Mouse (Mus musculus): ENCODE data around the gene Sdk1.

Gene Sdk1

DNA sequence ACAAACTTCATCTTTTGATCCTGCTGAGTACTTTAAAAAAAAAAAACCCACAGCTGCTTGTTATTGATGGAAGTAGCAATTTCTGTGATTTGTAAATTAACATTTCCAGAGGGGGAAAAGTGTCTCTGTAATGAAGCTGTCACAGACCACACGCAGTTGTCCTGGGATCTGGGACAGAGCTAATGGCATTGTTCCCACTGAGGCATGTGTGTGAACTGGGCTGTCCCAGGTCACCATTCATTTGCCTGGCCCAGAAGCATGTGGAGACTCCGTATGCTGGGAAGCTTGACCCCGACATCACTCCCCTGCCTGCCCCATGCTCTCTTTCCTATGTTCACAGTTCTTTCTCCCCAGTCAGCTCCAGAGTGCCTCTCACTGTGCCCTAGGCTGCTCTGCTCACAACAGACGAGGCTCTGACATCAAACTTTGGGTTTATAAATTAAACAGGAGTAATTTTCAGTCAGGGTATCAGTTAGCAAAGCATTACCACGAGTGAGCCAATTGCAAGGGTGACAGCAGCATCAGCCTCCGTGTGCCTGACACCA lies 408.6 kb downstream of the Sdk1 start:
- no peak for DNase-seq

DNA sequence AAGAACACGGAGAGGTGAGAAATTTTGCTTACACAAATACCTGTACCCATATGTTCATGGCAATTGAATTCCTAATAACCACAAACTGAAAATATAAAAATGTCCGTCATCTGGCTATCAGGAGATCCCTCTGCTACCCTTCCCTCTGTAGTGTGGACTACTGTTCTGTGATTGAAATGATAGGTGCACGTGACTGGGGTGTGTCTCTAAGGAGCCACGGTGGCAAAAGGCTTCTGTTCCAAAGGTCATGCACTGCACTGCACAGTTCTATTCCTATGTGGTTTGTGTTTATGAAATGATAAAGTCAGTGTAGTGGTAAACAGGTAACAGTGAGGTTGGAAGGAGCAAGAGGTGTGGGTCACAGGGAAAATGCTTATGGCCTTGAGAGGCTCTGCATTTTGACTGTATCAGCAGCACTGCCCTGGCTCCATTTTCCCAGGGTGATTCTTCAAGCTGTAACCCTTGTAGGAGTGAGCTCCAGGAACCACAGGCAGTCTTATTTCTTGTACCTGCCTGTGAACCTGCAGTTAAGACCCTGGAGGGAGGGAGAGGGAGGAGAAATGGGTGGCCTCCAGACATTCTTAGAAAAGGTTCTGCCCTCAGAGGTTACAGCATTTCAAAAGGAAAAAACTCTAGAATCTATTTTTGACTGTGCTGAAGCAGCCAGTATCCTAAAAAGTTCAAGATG lies 410.5 kb downstream of the Sdk1 start:
- DNase-seq = no peak

DNA sequence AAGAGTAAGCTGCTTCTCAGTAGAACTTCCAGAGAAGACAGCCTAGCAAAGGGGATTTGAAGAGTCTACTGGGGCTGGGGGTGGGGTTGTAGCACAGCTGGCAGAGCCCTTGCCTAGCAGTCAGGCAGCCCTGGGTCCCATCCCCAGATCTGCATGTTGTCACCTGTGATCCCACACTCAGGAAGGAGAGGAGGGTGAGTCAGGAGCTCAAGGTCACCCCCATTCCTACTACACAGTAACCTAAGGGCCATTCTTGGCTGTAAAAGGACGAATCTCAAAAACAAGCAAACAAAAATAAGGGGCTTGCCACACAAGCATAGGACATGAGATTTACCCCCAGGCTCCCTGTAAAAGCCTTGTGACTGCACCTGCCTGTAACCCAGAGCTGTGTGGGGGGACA lies 435.1 kb downstream of the Sdk1 start:
- DNase-seq = no peak

DNA sequence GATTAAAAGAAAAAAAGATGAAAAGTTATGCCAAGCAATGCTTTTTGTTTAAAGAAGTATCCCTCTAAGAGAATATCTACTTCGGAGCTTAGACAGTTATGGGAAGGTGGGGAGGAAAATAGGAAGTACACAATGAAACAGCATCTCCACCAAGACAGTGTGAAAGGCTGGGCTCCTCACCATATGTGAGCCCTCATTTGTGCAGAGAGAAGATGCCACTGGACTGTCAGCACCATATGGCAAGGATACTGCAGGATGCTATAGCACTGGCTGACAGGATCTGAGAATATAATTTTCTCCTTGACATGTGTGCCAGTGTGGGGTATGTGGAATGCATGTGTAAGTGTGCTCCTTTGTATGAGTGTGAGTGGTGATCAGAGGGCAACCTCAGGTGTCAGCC lies 435.7 kb downstream of the Sdk1 start:
- no peak for DNase-seq

DNA sequence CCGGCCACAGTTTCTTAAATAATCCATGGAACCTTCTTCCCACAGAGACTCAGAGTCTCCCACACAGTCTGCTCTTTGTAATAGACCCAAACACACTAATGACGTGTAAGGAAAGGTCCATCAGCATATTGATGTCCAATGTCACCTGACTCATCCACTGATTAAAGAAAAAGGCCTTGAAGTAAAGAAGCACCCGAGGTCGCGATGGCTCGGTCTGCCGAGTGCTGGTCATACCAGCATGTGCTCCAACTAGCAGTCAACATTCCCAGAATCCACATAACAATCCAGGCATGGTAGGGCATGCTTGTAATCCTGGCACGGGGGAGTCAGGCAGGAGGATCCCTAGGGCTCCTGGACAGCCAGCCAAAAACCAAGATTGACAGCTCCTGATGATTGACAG lies 436.6 kb downstream of the Sdk1 start:
- no peak for DNase-seq

DNA sequence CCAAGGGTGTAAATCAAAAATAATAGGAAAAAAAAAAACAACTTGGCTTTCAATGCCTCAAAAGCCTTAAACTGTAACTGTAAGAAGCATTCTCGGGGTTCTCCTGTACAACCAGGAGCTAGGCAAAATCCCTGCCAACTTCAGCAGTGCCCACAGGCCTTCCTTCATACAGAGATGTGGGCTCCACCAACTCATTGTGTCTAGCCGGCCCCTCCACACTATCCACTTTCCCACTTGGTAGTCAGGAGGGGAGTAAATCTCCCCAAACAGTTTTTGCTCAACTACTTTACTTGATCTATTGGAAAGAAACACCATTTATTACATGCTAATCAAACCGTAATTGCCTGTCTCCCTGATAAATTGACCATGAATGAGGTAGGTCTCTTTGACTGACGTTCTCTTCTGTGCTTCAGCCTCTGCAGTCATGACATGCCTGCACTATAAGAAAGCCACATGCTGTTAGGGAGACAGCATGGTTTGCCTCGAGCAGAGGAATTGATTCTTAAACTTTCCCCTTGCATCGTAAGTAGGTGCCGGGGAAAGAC lies 445.7 kb downstream of the Sdk1 start:
- DNase-seq = no peak

DNA sequence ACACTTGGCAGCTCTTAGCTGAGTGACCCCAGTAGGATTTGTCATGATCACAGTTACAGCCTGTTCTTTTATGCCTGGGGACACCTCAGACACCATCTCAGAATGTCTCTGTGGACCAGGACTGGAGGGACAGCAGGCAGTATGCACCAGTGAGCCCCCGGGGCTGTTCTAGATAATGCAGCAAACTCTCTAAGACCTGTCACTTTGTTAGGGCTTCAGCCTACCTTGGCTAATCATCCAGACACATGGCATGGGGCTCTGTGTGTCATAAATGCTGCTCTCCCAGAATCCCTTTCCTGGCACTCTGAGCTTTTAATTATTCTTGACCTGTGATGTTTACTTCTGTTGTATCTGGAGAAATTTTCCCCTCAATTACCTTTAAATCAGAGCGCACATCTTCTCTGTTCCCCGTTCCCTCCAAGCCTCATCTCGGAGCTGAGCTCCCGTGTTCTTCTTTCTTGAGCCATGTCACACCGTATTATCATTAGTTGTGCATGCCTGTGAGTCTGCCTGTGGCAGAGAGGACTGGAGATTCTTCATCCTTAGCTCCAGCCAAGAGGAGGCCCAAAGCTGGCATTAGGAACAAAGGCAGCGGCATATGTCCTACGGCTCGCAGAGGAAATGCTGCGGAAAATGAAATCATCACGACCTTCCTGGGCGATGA lies 448.3 kb downstream of the Sdk1 start:
- no peak for DNase-seq

DNA sequence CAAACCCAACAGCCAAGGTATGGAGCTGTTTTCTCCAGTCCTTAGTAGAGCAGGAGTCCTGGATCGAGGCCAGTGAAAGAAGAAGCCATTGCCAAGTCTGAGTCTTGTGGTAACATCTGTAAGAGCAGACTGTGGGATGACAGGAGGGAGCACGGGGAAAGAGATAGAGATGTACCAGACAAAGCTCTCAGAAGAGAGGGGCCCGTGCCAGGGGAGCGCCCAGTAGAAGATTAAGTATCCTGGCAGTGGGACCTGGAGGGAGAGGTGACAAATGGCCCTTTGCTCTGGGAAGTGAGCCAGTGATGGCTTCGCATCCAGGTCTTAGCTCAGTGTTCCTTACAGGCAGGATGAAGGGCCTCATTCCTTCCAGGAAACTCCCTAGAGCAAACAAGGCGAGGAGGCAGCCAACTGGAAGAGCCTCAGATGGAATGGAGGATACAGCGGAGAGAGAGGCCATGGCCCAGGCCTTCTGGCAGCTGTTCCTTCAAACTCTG lies 450.2 kb downstream of the Sdk1 start:
- no peak for DNase-seq

DNA sequence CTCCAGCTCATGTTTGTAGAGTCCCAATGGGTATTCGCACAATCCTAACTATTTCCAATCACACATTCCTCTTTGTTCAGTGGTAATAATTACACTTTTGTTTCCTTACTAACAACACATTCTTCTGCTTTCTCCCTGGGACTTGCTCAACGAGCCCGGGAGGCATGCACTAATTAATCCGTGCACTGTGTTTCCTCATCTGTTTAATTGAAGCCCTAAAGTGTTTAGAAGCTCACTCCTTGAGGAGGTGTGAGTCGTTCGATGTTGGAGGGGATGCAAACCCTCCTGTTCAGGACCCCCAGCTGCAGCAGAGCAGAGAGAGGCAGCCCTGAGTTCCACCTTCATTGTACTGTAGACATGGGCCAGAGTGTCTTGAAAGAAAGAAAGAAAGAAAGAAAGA lies 452.4 kb downstream of the Sdk1 start:
- no peak for DNase-seq

DNA sequence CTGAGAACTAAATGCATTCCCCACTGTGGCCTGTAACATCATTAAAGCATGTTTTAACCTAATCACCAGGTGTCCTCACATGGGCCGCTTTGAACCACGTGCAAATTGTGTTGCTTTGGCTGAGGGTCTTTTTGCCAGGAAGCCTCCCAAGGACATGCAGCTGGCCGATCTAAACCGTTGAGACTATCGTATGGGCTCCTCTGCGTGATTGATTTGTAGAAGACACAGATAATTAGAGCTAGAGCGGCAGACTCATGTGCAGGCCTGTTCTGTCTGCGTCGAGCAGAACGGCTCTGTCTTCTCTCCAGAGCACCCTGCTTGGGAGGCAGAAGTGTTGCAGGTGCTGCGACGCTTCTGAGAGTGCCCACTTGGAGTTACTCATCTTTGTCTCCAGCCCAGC lies 453.6 kb downstream of the Sdk1 start:
- no peak for DNase-seq

DNA sequence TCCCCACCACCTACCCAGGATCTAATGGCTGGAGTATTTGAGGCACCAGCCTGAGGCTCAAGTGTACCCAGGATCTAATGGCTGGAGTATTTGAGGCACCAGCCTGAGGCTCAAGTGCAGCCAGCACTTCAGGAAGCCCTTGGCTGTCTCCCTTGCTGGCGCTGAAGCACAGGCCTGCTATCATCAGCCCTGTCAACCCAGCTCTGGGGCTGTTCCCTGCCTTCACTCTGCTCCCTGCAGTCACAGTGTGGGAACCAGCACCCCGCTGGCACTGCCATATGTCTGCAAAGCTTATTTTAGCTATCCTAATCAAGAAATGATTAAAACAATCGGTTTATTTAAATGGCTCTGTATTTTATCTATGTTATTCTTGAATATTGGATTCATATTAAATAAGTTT lies 457.1 kb downstream of the Sdk1 start:
- DNase-seq = no peak

DNA sequence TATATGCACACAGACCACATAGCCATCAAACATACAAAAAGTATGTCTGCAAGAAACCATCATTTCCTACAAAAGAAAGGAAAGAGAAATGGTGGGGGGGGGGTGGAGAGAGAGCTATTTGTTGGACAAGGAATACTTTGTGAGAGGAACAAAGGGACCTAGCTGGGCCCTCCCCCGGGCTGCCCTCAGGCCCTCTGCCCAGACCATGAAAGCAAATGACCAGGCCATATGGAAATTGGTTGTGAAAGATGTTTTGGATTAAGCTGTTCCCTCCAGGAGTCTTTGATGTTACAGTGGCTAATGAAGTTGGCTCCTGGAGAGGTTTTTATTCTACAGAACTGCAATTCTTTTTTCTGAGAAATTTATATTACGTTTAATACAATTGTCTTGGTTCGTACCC lies 479.5 kb downstream of the Sdk1 start:
- no peak for DNase-seq

DNA sequence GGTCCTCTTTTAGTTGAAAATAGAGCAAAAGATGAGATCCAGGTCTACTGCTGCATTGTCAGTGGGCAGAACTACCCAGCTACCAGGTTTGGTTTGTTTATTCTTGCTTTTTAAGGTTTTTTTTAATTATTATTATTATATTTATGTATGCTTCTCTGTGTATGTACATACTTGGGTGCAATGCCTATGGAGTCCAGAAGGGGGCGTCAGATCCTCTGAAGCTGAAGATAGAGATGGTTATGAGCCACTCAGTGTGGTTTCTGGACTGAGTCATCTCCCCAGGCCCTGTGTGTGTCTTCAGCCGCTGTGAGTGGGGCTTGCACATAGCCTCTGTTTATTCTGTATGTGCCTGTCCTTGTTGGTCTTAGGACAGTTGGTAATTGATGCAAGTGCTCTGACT lies 486.7 kb downstream of the Sdk1 start:
- no peak for DNase-seq

DNA sequence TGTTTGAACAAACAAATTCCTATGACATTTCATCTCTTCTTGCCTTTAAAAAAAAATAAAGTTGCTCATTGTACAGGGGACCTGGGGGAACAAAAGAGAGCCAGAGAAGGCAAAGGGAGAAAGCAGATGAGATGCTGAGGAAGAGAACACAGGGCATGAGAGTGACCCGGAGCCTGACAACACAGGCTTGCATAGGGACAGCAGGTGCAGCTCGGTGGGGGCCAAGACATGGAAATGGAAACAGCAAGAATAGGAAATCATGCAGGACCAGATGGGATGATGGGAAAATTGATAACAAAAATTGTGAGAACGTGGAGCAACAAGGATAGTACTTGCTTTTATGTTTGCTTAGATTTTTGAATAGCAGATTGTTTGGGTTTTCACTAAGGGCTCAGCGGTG lies 488.7 kb downstream of the Sdk1 start:
- DNase-seq = no peak

DNA sequence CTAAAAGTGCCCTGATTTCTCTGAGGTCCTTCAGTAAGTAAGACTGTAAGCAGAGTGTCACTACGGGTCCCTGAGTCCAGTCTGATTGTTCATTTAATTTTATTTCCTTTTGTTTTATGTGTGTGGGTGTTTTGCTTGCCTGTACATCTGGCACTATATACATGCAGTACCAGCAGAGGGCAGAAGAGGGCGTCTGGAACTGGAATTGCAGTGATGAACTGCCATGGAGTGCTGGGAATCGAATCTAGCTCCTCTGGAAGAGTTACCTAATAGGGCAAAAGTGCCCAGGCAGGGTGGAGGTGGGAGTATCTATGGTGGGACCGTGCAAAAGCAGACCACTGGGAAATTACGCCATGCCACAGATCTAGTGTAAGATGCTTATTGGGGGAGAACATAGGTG lies 497.4 kb downstream of the Sdk1 start:
- peak; percentile 10 to 15 for DNase-seq

DNA sequence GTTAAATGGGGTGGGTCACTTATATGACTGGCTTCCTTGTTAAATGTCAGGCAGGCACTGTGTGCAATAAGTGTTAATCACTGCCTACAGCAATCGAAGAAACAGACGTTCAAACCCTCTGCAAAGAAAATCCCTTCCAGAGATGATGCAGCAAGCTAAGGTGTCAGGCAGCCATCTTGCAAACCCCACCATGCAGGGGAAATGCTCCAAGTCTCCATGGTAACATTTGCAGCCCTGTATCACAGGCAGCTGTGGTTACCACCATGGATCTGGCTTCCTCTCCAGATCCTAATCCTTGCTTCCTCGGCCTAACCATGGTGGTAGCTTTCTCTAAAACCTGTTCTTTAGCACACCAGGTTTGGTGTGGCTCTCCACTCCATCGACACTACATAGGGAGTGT lies 507.5 kb downstream of the Sdk1 start:
- DNase-seq = no peak

DNA sequence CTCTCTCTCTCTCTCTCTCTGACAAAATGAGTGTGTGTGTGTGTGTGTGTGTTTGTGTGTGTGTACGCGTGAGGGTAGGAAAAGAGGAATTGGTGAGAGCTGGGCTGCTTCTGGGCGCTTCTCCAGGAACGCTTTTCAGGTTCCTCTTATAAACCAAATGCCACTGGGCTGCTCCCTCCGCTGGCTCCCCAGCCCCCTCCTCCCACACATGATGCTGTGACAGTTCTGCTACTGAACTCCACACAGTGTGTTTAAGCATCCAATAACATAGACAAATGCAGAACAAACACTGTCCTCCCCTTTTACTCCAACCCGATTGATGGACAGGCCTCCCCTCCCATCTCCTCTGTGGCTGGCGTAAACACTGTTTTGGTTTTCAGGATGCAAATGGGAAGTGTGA lies 513.0 kb downstream of the Sdk1 start:
- DNase-seq = no peak

DNA sequence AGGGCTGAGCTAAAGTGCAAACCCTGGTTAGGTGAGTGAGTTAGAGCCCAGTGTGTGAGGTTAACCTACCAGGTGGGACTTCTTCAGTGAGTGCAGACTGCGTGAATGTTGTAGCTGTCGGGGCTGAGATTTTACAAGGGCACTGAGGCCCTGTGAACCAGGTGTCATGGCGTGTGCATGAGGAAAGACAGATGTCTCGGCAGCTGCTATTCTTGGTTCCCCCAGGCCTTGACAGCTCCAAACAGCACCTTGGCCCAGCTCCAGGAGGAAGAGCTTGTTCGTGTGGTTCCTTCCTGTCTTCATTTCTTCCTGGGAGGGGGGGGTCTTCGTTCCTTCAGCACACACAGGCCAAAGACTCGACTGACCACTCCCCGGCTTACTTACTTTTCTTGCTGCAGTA lies 517.6 kb downstream of the Sdk1 start:
- peak in 1 of 2 experiments; percentile 2 for DNase-seq

DNA sequence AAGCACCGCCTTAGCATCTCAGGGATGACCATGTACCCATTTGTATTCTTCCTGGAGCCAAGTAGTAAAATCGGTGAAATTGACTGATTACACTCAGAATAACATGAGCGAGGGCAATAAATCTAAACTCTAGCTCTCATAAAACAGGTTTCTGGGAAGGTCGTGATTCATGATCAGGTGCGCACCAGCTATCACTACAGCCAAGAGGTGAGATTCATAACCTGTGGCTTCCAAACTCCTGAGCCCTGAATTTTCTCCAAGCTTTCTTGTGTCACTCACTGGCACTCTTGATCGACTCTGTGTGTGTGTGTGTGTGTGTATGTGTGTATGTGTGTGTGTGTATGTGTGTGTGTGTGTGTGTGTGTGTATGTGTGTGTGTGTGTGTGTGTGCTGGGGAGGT lies 522.8 kb downstream of the Sdk1 start:
- no peak for DNase-seq

DNA sequence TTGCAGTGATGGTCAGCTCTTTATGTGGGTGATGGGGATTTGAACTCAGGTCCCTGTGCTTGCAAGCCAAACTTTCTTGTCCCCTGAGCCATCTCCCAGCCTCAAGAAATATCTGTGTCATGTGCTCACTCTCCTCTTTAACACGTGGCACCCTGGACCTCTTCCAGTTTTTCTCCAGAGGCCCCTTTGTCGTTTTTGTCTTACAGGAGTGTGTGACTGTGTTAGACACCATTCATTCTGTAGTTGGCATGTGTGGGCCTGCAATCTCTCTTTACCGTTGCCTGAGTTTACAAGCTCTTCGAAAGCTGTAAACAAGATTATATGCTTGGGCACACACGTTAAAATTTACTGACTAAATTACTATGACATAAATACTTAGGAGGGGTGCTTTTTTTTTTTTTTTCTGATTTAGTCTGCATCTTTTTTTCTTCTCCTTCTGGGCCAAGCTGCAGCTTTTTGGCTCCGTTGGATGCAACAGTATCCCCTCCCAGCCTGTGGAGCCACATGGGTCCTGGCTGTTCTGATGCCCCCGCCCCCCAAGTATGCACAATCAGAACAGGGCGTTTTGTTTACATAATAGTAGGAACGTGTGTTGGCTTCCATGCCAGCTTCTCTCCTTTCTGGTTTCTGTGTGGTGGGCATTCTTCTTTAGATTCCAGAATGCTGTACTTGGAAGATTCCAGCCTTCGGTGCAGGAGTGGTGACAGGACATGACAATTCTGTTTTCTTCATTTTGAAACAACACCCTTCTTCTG lies 527.6 kb downstream of the Sdk1 start:
- DNase-seq = no peak

DNA sequence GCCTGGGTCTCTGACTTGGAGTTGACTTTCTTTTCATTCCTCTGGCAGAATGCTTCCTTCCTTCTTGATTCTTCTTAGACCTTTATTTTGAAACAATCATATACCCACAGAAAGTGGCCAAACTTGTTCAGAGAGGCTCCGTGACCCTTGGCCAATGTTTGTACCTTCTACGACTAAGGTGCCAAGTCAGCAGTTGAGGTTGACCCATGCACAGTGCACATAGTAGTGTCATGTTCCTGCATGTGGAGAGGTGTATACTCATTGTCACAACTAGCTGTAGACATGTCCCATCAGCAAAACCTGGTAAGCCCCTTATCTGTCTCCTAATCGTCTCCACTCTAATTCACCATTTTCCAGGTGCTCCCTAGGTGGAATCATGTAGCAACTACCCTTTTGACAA lies 530.2 kb downstream of the Sdk1 start:
- DNase-seq = no peak

DNA sequence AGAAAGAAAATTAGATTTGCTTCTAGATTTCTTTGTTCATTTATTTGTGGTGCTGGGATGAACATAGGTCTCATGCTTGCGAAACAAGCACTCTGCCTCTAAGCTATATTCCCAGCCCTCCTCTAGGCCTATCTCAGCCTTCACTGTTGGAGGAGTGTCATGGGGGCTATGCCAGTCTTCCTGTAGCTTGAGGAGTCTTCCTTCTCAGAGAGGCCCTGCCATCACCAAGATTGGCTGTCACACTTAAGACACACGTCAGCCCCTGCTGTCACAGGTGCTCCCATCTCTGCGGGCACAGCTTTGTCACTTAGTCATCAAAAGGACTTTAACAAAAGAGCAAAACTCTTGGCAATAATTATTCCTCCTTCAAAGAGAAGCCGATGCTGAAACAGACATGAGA lies 536.9 kb downstream of the Sdk1 start:
- DNase-seq = no peak

DNA sequence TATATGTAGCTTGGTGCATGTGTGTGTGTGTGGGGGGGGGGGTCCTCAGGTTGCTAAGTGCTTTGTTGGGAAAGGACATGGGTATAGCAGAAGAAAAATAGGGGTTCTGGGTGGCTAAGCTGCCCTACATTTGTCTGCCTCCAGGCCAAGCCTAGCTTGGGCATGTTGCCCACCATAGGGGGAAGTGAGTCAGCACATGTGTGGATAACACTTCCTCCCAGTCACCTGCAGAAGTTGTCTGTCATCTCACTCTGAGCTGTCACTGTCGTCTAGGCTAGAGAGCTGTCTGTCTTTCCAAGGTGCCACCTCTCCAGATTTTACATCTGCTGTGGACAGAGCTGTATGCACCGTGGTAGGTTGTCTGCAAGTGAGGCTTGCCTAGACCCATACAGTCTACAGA lies 539.9 kb downstream of the Sdk1 start:
- DNase-seq = no peak

DNA sequence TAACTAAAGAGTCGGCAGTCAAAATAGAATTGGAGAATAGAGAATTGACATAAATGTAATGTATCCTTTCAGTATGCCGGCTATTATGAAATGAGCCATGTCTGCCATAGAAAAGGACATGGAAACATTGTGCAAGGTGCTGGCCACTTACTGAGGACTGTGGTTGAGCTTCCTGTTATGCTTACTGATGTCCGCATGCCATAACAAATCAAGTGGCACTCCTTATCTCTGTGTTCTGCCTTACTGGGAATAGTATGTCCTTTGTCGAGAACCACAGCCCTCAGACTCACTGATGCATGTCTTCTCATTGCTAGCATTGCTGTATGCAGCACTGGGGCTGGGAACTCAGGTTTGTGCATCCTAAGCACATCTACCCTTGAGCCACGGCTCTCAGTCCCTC lies 541.0 kb downstream of the Sdk1 start:
- DNase-seq = no peak

Measured in B cell, adult 2 months (primary cell).